Mouse (Mus musculus): ENCODE data around the gene Nthl1.

GRCm38 (mm10) chr17:24676187-24676586, 43.7 kb downstream of the Nthl1 start:
- no peak for TF ChIP-seq POLR2A (IDR thresholded peaks at IDR 0.05; ENCODE audit: control insufficient read depth, extremely low read depth, insufficient read depth, low read length, poor library complexity)
- TF ChIP-seq CTCF (IDR thresholded peaks at IDR 0.05; ENCODE audit: borderline replicate concordance, control insufficient read depth, extremely low read depth, insufficient read depth, low read length, poor library complexity), result peak; percentile 61; the same call in 1 of the 2 replicates

Measured in thymus, adult 2 months (tissue).